Mouse (Mus musculus) bone marrow macrophage, adult 2 months (primary cell): ENCODE data around the gene Scnm1.

Experiments
- CTCF ChIP-seq: IDR thresholded peaks from 2 replicates; pipeline ENCODE4 v1.5.1; 2012; ENCODE audit warnings: low read depth, mild to moderate bottlenecking, low read length, moderate library complexity
- POLR2A ChIP-seq: IDR thresholded peaks from 2 replicates; pipeline ENCODE4 v1.6.1; 2012; ENCODE audit warnings: mild to moderate bottlenecking, low read depth, low read length, borderline replicate concordance

- TF ChIP-seq CTCF (no peak), POLR2A (no peak)
Observed at GRCm38 (mm10) chr3:95181841-95182240, 48.0 kb upstream of the Scnm1 start.
